Mouse (Mus musculus) liver (tissue): ENCODE results near the gene Numa1.
A peak's percentile ranks its signal among the peaks of the same experiment; 100 is the strongest.
"Not testable (repeated sequence)": the region's sequence is repeated elsewhere in the genome, so short reads cannot be mapped to it uniquely, and the experiment has no call there.

ENCODE experiments used
- DNase-seq: peaks from one replicate; pipeline ENCODE4 v3.0.0-alpha.2; 2020; ENCODE audit warnings: mixed read lengths

The Numa1 gene

DNA sequence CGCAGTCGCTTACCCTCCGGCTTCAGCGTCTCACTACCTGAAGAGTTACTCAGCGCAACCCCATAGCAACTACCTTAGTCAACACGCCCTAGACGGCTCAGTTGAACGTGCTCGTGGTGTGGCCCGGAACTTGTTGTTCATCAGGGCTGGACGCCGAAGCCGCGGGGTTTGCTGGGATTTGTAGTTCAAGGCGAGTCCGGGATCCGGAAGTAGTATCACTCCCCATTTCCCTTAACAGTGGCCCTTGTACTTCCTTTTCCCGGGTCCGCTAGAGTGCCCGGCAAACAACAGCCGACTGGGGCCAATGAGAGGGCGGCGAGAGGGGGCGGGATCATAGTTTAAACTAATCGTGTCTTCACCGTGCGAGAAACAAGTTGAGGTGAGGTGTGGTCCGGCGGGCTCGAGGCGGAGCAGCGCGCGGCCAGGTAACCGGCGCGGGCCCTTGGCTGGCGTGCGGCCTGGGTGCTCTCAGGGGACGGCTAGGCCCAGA is at the start of gene Numa1, which contains the start of gene Lrrc51:
Numa1 (plus strand) TSS at position 361 of the 490 bp plus-strand sequence.
Lrrc51 (minus strand) TSS at position 145 of the 490 bp plus-strand sequence.
- peak; percentile 97 for DNase-seq

DNA sequence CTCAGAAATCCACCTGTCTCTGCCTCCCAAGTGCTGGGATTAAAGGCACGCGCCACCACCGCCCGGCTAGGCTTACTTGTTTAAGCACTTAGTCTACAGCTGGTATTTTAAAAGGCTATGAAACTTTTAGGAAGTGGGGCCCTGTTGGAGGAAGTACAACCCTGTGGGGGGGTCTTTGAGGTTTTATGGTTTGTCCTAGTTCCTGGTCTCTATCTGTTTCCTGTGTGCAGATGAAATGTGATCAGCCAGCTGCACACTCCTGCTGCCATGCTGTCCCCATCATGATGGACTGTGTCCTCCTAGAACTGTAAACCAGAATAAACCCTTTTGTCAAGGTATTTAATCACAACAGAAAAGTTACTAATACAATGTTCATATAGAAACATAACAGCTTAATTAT is 49.8 kb upstream of the Numa1 start:
- DNase-seq: no peak

DNA sequence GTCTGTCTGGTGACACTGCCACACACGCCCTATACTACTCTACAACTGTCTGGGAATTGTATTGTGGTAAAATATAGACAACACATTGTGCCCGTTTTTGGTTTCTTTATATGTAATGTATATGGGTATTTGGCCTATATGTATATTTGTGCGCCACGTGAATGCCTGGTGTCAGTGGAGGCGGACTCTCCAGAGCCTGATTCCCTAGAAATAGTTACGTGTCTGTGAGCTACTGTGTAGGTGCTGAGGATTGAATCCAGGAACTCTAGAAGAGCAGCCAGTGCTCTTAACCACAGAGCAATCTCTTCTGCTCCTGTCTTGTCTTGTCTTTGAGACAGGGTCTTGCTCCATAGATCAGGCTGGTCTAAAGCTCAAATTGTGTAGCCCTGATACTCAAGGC is 47.6 kb upstream of the Numa1 start:
- DNase-seq: no peak

DNA sequence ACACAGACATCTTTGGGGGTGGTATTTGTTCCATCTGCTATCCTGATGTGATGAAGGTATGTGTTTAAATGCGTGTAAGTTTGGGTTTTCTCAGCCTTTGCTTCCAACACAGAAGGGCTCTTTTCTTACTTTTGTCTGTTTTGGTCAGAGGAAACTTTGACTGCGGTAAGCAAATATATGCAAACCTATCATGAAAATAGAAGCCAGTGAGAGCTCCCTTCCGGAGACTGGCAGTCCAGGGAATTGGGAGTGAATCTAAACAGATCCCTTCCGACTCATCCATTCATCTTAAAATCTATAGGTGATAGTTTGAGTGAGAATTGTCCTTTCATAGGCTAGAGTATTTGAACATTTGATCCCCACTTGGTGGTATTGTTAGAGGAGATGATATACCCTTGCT is 45.5 kb upstream of the Numa1 start:
- DNase-seq: no peak

DNA sequence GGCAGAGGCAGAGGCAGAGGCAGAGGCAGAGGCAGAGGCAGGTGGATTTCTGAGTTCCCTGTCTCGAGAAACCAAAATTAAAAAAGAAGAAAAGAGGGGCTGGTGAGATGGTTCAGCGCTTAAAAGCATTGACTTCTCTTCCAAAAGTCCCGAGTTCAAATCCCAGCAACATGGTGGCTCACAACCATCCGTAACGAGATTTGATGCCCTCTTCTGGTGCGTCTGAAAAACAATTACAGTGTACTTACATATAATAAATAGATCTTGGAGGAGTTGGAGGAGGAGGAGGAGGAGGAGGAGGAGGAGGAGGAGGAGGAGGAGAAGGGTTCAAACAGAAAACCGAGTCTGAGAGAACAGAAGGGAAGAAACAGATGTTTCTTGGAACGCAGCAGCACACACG is 38.2 kb upstream of the Numa1 start:
- no peak for DNase-seq

DNA sequence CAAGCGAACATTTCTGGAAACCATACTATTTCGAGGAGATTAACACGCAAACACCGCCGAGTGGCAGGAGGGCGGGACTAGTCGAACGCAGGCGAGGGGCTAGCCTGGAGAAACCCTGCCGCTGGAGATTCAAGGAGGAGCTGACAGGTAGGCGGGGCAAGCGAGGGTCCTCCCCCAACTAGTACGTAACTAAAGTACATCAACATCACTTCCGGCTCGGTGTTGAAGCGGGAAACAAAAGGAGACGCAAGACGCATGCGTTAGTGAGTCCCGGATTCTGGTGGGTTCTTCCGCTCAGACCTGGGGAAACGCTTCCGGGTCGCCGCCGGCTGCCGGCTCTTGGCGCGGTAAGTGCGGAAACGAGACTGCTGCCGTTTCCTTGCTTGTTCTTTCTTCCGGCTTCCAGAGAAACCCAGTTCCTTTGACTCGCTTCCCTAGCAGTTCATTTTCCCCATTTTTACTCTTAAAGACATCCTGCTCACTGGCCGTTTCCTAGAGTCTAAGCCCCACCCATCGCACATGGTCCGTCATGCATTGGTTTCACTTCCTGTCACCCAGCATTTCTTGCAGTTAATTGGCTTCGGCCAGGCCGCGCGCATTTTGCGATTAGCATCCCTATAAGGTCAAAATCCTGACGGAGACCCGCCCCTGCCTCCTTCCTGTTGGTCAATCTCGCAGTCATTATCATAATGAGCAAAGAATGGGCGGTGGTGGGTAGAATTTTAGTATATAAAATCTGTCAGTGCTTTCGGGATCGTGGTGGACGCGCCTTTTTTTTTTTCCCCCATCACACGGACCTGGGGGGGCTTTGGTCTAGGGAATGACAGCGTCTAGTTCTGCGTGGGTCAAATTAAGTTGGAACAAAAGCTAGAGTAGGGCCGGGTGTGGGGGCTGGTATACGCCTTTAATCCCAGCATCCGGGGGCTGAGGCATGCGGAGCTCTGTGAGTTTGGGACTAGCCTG is 37.5 kb upstream of the Numa1 start:
- peak; percentile 98 for DNase-seq

DNA sequence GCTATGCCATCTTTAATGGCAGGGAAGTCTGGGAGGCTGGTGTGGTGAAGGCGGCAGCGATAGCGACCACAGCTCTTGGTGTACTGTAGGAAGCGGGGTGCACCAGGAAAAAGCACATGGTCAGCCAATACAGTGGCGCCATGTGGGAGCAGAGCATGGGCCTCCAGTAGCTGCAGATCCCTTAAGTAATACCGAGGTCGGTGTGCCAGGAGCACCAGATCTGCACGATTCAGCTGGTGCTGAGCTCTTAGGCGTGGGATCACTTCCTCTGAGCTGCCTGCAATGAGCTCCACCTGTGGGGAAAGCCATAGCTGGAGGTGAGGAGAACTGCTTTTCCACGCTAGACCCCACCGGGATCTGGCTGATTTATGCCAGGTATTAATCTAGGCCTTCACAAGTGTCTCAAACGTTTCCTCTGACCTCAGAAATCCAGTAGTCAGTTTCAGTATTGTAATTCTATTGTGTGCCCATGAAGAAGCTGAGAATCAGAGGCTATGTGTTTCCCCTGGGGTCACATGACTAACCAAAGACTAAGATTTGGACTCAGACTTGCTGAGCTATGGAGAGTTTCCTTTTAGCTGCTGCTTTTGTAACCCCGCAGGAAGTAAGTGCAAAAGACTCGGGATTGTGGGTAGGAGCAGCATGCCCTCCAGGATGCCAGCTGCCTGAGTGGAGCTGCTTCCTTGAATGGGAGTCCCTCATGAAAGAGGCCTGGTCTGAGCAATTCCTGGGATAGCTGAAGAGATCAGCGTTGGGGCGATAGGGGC is 33.4 kb upstream of the Numa1 start:
- DNase-seq: no peak

DNA sequence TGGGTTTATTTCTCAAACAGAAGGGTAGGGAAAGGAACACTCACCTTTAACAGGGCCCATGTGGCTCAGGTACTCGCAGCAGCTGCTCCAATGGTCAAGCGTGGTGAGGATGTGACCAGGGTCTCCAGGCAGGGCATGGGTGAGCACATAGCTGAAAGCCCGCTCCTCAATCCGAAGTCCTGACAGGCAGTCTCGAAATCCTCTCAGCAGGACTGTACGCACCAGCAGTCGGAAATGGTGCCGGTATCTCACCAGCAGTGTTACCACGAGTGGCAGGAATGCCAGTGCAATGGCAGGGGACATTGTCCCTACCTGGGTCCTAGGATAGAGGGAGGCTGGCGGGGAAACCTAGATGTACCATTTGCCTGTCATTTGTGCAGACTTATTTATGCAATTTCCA is 31.9 kb upstream of the Numa1 start:
- DNase-seq: no peak

DNA sequence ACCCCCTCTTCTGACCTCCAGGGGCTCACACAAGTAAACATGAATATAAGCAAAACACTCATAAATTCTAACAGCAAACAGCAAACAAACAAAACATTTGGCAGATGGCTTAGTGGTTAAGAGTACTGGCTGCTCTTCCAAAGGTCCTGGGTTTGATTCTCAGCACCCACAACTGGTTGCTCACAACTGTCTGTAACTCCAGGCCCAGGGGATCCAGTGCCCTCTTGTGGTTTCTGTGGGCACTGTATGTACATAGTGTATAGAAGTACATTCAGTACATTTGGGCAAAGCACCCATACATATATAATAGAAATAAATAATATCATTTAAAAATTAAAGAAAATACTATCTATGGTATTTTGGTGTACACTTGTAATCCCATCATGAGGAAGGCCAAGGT is 31.1 kb upstream of the Numa1 start:
- DNase-seq: no peak

DNA sequence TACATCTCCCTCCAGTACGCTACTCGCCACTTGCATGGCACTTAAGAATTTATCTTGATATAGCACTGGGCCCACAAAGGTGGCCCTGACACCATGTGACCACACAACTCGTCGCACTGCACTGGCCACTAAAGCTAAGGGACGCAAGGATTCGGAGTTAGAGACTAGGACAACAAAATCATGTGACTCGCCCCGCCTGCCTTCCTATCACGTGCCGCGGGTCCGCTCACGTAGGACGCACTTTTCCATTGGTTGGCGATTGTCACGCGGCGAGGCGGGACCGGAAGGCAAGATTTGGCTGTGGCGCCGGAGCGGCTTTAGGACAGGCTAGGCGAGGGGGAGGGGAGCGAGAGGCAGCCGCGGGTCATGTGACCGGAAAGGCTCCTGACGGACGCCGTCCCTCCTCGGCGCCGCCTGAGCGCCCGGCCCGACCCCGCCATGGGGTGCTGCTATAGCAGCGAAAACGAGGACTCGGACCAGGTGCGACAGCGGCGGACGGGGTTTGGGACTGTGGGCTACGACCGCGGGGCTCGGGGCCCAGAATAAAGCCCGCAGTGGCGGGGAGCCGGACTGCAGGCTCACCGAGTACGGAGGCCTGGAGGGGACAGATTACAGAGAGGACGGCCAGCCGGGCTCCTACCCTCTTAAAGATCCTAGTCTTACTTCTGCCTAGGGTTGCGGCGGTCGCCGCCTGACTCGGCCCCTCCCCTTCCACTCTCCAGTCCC is 28.2 kb upstream of the Numa1 start, which contains the start of gene Lamtor1:
Lamtor1 (plus strand) TSS at position 344 of the 726 bp plus-strand sequence.
- peak; percentile 99 for DNase-seq

DNA sequence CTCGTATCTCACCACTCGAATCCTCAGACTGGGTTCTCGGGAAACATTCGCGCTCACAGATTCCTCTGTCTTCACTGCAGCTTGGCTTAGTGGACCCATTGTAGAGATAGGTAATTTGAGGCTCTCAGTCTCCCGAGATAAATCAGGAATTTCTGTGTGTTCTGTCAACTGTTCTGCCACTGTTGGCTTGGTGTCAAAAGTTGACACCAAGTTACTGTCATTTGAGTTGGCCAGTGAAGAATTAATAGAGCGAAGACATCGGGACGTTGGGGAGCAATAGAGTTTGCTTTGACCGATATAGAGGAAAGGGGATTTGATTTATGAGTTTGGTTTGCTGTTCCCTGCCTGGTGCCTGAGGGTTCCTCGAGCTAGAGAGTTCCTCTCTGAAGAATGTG is 27.6 kb upstream of the Numa1 start, which contains the start of gene Tomt:
Tomt (minus strand) TSS at position 73 of the 395 bp plus-strand sequence.
- DNase-seq: no peak

DNA sequence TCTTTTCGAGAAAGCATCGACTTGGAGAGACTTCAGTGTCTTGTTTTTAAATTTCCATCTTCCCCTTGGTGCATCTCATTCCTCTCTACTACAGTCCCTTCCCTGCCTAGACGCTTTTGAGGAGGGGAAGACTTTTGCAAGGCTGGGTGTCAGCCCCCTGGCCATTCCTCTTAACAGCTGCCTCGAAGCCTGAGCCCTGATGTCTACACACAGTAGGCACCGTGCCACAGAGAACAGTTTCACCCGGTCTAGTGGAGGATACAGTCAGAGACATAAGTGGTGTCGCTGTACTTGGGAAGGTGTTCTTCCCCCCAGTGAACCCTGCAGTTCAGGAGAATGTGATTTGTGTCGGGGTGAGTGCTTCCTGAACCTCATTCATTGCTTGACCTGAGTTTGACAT is 27.2 kb upstream of the Numa1 start:
- no peak for DNase-seq

DNA sequence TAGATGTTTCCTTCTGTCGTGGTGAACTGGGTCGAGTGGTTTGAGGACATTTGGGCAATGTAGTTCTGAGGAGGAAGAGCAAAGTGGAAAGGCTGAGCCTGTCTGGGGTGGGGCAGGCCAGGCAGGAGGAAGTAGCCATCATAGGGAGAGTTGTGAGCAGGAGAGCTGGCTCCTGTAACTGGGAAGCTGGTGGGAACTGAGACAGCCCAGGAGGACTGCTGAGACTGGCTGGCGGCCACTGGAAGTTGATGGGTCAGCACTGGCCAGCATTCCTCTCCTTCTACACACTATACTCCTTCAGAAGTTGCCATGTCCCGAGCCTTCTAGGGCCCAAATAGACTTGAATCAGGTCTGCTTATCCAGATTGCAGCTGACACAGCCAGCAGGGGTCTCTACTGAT is 25.5 kb upstream of the Numa1 start:
- no peak for DNase-seq

DNA sequence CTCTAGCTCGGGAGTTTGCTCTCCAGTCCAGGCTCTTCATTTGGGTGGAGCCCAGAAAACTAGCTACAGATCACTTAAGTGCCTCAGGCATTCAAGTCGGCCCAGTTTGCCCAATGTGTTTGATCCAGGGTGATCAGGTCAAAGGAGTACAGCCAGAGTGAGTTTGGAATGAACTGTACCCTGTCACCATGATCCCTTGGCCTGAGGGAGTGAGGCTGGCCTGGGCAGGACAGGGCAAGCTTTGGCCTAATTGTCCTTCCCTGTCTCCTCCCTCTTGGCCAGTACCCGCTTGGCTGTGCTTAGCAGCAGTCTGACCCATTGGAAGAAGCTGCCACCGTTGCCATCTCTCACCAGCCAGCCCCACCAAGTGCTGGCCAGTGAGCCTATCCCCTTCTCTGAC is 23.8 kb upstream of the Numa1 start:
- no peak for DNase-seq

DNA sequence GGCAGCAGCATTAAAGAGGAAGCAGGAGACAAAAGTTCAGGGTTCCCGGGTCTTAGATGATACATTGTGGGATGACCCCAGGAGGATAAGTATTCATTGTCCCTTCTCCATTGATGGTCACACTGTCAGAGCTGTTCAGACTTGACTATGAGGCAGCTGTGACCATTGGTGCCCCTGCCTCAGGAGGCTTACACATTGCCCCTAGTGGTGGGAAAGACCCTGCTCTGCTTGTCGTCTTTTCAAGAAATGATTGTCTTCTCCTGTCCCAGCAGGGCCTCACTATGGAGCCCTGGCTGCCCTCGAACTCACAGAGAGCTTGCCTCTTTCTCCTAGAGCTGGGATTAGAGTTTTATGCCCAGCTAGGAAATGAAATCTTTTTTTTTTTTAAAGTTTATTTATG is 21.9 kb upstream of the Numa1 start:
- DNase-seq: no peak

DNA sequence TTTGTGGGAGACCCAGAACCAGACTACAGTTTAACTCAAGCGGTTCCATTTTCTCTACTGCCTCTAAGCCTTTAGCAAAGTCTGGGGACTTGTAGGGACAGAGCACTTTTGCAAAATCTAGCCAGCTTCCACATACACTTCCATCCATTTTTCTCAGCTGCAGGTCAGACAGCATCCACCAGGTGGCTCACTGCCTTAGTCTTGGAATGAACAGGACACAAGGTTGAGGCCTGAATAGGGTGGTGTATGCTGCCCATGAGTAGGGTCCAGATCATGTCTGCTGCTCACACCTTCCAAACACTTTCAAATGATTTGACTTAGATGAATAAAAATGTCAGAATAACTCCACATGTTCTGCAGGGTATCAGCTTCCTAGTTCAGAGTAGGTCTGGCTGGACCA is 15.8 kb upstream of the Numa1 start:
- peak; percentile 71 for DNase-seq

DNA sequence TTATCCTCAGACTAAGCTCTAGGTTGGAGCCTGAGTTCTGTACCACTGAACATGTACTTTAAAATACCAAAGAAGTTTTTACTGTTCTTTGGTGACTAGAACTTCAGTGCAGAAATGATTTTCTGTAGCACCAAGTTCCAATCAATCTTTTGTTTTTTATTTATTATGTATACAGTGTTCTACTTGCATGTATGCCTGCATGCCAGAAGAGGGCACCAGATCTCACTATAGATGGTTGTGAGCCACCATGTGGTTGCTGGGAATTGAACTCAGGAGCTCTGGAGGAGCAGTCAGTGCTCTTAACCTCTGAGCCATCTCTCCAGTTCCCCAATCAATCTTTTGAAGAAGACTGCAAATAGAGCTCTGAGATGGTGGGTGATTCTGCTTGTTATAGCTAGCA is 8.0 kb upstream of the Numa1 start:
- not testable (repeated sequence) for DNase-seq

DNA sequence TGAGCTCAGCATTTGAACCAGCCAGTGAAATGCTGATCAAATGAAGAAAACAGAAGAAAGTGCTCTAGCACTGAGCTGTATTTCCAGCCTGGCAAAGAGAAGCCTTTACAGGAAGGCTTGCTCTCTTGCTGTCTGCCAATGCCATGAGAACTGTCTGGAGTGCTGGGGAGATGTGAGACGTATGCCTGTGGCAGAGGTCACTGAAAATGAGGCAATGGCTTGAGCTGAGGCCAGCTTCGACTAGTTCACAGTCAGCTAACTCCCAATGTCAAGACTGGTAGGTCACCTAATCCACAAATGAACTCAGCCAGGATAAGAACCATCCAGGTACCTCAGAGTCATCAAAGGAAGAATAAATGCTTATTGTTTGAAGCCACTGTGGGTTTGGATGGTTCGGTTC is 5.8 kb upstream of the Numa1 start:
- no peak for DNase-seq

DNA sequence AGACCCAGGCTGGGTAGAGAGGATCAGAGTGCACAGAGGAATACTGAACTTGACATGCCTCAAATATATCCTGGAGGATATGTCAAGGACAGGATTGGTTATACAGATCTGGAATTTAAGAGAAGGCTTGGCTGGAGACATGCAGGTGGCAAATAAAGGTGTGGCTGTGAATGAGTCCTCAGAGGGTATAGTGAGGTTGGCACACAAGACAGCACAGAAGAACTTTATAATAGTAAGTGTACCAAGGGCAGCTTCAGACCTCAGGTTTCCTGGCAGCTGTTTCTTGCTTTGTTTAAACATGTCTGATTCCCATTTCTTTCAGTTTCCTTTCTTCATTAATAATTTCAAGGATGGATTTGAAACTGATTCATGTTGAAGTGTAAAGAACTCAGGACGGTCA is 1.4 kb upstream of the Numa1 start:
- DNase-seq: no peak

DNA sequence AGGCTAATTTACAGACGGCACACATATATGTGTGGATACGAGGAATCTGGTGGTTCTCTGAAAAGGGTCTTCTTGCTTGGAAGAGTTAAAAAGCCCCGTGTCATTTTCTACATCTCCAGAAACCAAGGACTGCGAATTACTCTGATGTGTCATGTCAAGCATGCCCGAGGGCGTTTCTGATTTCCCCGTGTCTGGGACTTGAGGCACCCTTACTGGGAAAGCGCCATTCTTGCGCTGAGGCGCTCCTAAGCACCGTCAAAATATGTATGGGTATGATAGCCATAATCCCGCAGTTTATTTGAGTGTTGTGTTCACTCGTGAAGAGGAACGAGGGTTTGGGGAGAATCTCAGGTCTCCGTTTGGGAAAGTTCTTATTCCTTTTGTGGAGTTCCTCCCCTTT is 611 bp upstream of the Numa1 start:
- peak; percentile 62 for DNase-seq

DNA sequence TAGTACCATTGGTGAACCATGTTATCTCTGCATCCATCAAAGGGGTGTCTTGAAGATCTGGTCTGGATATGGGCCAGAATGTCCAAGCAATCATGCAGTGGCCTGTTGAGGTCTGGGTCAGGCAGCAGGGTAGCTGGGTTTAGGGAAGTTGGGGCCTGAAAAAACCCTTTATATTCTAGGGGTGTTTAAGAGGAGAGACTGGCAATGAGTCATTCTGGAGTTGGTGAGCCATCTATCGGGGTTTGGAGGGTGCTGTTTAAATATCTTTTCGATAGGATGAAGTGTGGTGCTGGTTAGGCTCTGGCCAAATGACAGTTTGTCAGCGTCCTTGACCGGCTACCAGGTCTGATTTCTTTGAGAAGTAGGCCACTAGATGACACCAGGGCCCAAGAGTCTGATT is 2.0 kb downstream of the Numa1 start:
- DNase-seq: no peak

DNA sequence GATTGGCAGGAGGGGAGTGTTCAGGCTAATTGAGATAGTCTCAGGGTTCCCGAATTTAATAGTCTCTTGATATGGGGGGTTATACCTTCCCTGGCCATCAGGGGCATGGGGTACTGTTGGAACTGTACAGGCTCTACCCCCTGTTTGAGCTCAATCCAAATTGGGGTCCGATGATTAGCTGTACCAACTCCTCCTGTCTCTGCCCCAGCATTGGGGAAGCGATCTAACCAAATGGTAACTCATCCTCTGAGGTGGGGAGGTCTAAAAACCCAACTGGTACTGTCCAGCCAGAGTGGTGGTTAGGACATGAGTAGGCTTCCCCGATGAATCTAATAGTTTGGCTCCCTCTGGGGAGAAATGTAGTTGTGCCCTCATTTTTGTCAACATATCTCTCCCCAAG is 3.1 kb downstream of the Numa1 start:
- DNase-seq: no peak

DNA sequence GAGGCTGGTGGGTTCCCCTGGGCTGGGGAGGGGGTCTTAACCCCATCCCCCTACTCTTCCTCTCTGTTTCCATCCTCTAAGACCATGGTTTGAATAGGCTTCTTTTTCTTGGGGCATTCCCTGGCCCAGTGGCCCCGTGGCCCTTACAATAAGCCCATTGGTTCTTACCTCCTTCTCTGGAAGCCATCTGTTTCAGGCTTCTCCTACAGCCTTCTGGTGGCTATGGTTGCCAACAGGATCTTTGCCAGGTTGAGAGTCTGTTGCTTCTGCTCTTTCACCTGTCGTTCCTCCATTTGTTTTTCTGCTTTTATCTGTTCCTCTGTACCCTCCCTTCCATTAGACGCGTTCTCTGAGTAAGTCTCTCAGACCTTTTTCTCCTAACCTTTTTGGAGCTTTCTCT is 3.7 kb downstream of the Numa1 start:
- DNase-seq: no peak
